Mouse (Mus musculus): ENCODE results near the gene Tbx18. TPM values are rescaled to one million over a fixed set of nuclear protein-coding genes. Genes with fewer than 3 reads are reported as not detected.
A peak's percentile ranks its signal among the peaks of the same experiment; 100 is the strongest.

Gene Tbx18
- total RNA-seq, 1 experiment, result 0.58 TPM

DNA sequence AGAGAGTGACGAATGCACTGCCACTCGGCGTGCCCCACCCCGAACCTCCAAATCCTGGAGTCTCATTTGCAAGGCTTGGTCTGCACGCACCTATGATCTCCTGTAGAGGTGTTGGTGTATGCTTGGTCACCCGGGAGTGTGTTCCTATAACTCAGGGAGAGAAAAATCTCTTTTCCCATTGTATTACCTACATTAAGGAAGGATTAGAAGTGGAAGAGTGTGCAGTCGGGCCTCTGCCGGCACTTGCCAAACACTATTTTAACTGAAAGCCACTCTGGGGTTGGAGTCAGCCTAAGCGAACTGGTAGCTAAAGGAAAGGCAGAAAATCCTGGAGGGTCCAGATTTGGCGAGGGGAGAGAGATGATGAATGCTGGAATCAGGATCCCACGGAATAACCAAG is 2.7 kb upstream of the Tbx18 start:
- Histone ChIP-seq H3K4me3 (ENCODE audit: insufficient read depth in 1 of 2, low read depth in 1 of 2, low read length in 2 of 2, poor library complexity in 1 of 2, severe bottlenecking in 1 of 2) (no peak overlapping the region), H3K9me3 (ENCODE audit: control insufficient read depth, insufficient read depth, low read depth, low read length) (no peaks in the 10 kb centered on the region), H3K4me1 (ENCODE audit: control insufficient read depth in 2 of 2, insufficient read depth in 2 of 2, low read length in 2 of 2, poor library complexity in 1 of 2) (no peaks in the 10 kb centered on the region), H3K9ac (ENCODE audit: insufficient read depth, low read depth, low read length, poor library complexity, severe bottlenecking) (no peak overlapping the region), H3K27ac (ENCODE audit: insufficient read depth, low read depth, low read length, poor library complexity, severe bottlenecking) (no peak overlapping the region), H3K36me3 (ENCODE audit: control insufficient read depth, insufficient read depth, low read length, poor library complexity, severe bottlenecking) (no peaks in the 10 kb centered on the region)
- no peak for DNase-seq (ENCODE audit: low read depth, low spot score)
- no peak for TF ChIP-seq MAFK (IDR thresholded peaks at IDR 0.05; ENCODE audit: insufficient read depth, low read depth, low read length)
- TF ChIP-seq CHD2 (IDR thresholded peaks at IDR 0.05; ENCODE audit: low read depth, low read length), result no peak
- TF ChIP-seq HCFC1 (IDR thresholded peaks at IDR 0.05; ENCODE audit: borderline replicate concordance, insufficient read depth, low read length), result no peak
- no peak for TF ChIP-seq ZC3H11A (IDR thresholded peaks at IDR 0.05; ENCODE audit: borderline replicate concordance, low read depth, low read length)
- no peak for TF ChIP-seq ZNF384 (IDR thresholded peaks at IDR 0.05; ENCODE audit: low read depth, low read length)
- in situ Hi-C loops (cut with MboI; ENCODE audit: low sequenced_read_pairs in 2 of 2, unreplicated experiment in 2 of 2), result no loop called here

DNA sequence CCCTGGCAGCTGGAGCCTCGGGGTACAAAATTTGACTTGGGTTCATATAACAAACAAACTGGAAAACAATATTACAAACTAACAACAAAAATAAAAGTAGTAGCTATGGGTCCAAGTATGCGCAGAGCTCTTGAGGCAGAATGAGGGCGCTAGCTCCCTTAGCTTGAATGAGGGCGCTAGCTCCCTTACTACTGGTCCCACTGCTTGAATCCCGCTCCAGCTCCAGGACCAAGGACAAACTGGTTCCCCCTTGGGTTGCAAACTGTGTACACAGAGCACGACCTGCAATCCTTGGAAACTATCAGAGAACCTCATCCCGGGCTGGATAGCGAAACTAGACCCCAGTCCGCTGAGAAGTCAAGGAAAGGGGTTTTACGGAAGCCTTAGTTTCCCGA is 2.2 kb upstream of the Tbx18 start:
- no peaks in the 10 kb centered on the region for H3K4me1 ChIP-seq (ENCODE audit: control insufficient read depth in 2 of 2, insufficient read depth in 2 of 2, low read length in 2 of 2, poor library complexity in 1 of 2)
- in situ Hi-C loops (cut with MboI; ENCODE audit: low sequenced_read_pairs in 2 of 2, unreplicated experiment in 2 of 2), result no loop called here
- no peak overlapping the region for H3K27ac ChIP-seq (ENCODE audit: insufficient read depth, low read depth, low read length, poor library complexity, severe bottlenecking)
- no peak for DNase-seq (ENCODE audit: low read depth, low spot score)
- no peak overlapping the region for H3K9ac ChIP-seq (ENCODE audit: insufficient read depth, low read depth, low read length, poor library complexity, severe bottlenecking)
- H3K9me3 ChIP-seq (ENCODE audit: control insufficient read depth, insufficient read depth, low read depth, low read length), result no peaks in the 10 kb centered on the region
- H3K4me3 ChIP-seq (ENCODE audit: insufficient read depth in 1 of 2, low read depth in 1 of 2, low read length in 2 of 2, poor library complexity in 1 of 2, severe bottlenecking in 1 of 2), result no peak overlapping the region
- TF ChIP-seq MAFK (IDR thresholded peaks at IDR 0.05; ENCODE audit: insufficient read depth, low read depth, low read length) (no peak), ZC3H11A (IDR thresholded peaks at IDR 0.05; ENCODE audit: borderline replicate concordance, low read depth, low read length) (no peak), CHD2 (IDR thresholded peaks at IDR 0.05; ENCODE audit: low read depth, low read length) (no peak), HCFC1 (IDR thresholded peaks at IDR 0.05; ENCODE audit: borderline replicate concordance, insufficient read depth, low read length) (no peak), ZNF384 (IDR thresholded peaks at IDR 0.05; ENCODE audit: low read depth, low read length) (no peak)
- H3K36me3 ChIP-seq (ENCODE audit: control insufficient read depth, insufficient read depth, low read length, poor library complexity, severe bottlenecking), result no peaks in the 10 kb centered on the region

DNA sequence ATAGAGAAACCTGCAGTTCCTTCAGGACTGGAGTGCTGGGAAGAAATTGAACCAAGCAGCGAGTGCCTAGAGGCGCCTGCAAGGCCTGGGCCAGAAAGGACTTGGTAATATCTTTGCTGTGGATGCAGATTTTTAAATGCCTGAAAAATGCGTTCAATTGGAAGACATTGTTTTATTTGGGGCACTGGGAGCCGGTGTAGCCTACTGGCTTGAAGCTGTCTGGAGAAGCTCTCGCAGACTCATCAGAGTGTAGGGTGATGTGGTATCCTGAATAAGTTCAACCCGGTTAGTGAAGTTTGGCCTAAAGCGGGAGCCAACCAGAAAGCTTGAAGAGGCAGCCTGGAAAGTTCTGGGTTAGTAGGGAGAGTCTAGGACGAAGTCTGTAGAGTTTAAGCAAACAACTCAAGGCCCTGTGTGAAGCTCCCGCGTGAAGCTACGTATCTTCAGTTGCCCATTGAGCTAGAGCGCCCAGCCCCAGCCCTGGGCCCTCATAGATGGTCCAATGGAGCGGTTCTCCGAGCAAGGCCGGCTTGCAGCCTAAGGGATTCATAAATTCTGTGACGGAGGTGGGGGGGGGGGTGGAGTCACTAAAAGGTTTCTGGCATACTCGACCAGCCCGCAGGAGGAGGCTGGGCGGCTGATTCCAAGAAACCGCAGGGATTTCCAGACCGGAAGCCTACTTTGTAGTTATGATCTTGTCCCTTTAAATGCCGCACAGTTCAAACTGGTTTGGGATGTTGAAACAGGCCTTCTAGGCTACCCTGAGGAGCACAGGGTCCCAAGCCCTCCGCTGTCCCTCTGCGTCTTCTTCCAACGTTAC is 1.6 kb upstream of the Tbx18 start:
- in situ Hi-C loops (cut with MboI; ENCODE audit: low sequenced_read_pairs in 2 of 2, unreplicated experiment in 2 of 2), result no loop called here
- DNase-seq (ENCODE audit: low read depth, low spot score), result no peak
- Histone ChIP-seq H3K27ac (ENCODE audit: insufficient read depth, low read depth, low read length, poor library complexity, severe bottlenecking) (no peak overlapping the region), H3K9ac (ENCODE audit: insufficient read depth, low read depth, low read length, poor library complexity, severe bottlenecking) (no peak overlapping the region), H3K4me3 (ENCODE audit: insufficient read depth in 1 of 2, low read depth in 1 of 2, low read length in 2 of 2, poor library complexity in 1 of 2, severe bottlenecking in 1 of 2) (no peak overlapping the region), H3K36me3 (ENCODE audit: control insufficient read depth, insufficient read depth, low read length, poor library complexity, severe bottlenecking) (no peaks in the 10 kb centered on the region), H3K4me1 (ENCODE audit: control insufficient read depth in 2 of 2, insufficient read depth in 2 of 2, low read length in 2 of 2, poor library complexity in 1 of 2) (no peaks in the 10 kb centered on the region), H3K9me3 (ENCODE audit: control insufficient read depth, insufficient read depth, low read depth, low read length) (no peaks in the 10 kb centered on the region)
- TF ChIP-seq MAFK (IDR thresholded peaks at IDR 0.05; ENCODE audit: insufficient read depth, low read depth, low read length), result no peak
- no peak for TF ChIP-seq HCFC1 (IDR thresholded peaks at IDR 0.05; ENCODE audit: borderline replicate concordance, insufficient read depth, low read length)
- no peak for TF ChIP-seq ZC3H11A (IDR thresholded peaks at IDR 0.05; ENCODE audit: borderline replicate concordance, low read depth, low read length)
- TF ChIP-seq ZNF384 (IDR thresholded peaks at IDR 0.05; ENCODE audit: low read depth, low read length), result no peak
- no peak for TF ChIP-seq CHD2 (IDR thresholded peaks at IDR 0.05; ENCODE audit: low read depth, low read length)

DNA sequence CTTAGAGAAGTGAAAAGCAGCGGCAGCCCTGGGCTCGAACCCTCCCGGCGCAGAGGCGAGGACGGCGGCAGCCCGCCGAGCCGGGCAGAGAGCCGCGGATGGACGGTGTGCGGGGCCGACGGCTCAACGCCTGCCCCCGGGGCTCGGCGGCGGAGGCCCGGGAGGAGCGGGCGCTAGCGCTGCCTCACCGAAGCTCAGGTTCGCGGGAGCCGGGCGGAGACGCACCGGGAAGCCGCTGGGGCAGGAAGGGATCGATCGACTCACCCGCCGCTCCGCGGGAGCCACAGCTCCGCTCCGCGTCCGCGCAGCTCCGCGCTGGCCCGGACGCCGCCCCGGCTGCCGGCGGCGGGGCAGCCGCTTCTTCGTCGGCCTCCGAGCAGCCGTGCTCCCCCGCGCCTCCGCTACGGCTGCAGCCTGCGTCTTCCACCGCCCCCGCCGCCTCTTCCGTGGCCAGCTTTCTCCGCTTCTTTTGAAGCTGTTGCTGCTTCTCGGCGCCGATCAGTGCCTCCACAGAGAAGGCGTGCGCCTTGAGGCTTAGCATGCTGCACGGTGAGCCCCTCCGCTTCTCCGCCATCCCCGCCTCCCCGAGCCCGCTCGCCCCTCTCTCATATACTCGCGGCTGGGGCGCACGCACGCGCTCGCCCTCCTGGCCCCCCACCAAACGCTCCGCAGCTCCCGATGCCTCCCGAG is 644 bp downstream of the Tbx18 start:
- in situ Hi-C loops (cut with MboI; ENCODE audit: low sequenced_read_pairs in 2 of 2, unreplicated experiment in 2 of 2), result no loop called here
- no peak for DNase-seq (ENCODE audit: low read depth, low spot score)
- Histone ChIP-seq H3K27ac (ENCODE audit: insufficient read depth, low read depth, low read length, poor library complexity, severe bottlenecking) (no peak overlapping the region), H3K9ac (ENCODE audit: insufficient read depth, low read depth, low read length, poor library complexity, severe bottlenecking) (peak overlapping the region; percentile 54; the same call in 1 of the 2 replicates), H3K4me1 (ENCODE audit: control insufficient read depth in 2 of 2, insufficient read depth in 2 of 2, low read length in 2 of 2, poor library complexity in 1 of 2) (no peaks in the 10 kb centered on the region), H3K9me3 (ENCODE audit: control insufficient read depth, insufficient read depth, low read depth, low read length) (no peaks in the 10 kb centered on the region), H3K36me3 (ENCODE audit: control insufficient read depth, insufficient read depth, low read length, poor library complexity, severe bottlenecking) (no peaks in the 10 kb centered on the region), H3K4me3 (ENCODE audit: insufficient read depth in 1 of 2, low read depth in 1 of 2, low read length in 2 of 2, poor library complexity in 1 of 2, severe bottlenecking in 1 of 2) (peak overlapping the region; percentile 65 to 67)
- TF ChIP-seq HCFC1 (IDR thresholded peaks at IDR 0.05; ENCODE audit: borderline replicate concordance, insufficient read depth, low read length) (no peak), ZC3H11A (IDR thresholded peaks at IDR 0.05; ENCODE audit: borderline replicate concordance, low read depth, low read length) (no peak), MAFK (IDR thresholded peaks at IDR 0.05; ENCODE audit: insufficient read depth, low read depth, low read length) (no peak), ZNF384 (IDR thresholded peaks at IDR 0.05; ENCODE audit: low read depth, low read length) (no peak), CHD2 (IDR thresholded peaks at IDR 0.05; ENCODE audit: low read depth, low read length) (no peak)
